Mouse (Mus musculus): ENCODE data around the gene Mrps18c.

Mrps18c gene

GRCm38 (mm10) chr5:100825975-100826374 is 27.5 kb downstream of the Mrps18c start:
- in situ Hi-C loops (cut with MboI, MseI), result loop anchor here (5.0 kb wide), 1 partner anchor 86 kb away; no protein-coding TSS in a partner anchor

- in situ Hi-C loops (cut with MboI, MseI), result loop anchor here (5.0 kb wide), 1 partner anchor 86 kb away; no protein-coding TSS in a partner anchor
Measured at GRCm38 (mm10) chr5:100826531-100826930, 28.1 kb downstream of the Mrps18c start.

DNA sequence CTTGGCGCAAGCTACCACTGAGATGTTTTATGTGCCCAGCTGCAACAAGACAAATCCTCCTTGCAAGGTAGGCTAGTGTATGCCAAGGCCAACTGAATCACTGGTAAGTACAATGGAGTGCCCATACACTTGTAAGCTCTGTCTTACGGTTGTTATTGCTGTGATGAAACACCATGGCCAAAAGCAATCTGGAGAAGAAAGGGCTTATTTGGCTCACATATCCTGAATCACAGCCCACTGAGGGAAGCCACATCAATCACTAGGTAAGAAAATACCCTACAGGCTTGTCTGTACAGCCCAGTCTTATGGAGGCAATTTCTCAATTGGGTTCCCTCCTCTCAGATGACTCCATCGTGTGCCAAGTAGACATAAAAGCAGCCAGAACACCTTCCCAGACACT is 30.3 kb downstream of the Mrps18c start:
- in situ Hi-C loops (cut with MboI, MseI), result loop anchor here (5.0 kb wide), 1 partner anchor 84 kb away; no protein-coding TSS in a partner anchor

- in situ Hi-C loops (cut with MboI, MseI), result no loop called here
Measured at GRCm38 (mm10) chr5:100832680-100833079, 34.3 kb downstream of the Mrps18c start.

- in situ Hi-C loops (cut with MboI, MseI), result no loop called here
Measured at GRCm38 (mm10) chr5:100833841-100834240, 35.4 kb downstream of the Mrps18c start.

DNA sequence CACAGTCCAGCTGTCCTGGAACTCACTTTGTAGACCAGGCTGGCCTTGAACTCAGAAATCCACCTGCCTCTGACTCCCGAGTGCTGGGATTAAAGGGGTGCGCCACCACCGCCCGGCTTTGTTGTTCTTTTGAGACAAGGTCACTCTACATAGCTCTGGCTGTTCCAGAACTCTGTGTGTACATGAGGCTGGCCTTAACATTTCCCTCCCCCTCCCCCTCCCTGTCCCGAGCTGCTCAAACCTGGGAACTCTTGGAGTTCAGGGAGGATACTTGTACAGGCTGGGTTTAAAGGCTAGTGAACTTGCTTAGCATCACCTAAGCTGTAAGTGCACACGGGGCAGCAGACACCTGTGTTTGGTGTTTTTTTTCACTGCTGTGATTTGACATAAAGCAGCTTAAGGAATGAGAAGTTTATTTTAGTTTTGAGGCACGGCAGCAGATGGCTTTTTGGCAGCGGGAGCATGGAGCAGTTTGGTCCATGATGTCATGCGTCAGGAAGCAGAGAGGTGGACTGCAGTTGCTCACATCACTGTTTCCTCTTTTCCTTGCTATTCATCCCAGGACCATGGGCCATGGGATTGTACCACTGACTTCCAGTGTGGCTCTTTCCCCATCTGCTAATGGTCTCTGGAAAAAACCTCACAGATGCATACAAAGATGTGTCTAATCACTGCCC is 37.6 kb downstream of the Mrps18c start:
- in situ Hi-C loops (cut with MboI, MseI), result no loop called here

DNA sequence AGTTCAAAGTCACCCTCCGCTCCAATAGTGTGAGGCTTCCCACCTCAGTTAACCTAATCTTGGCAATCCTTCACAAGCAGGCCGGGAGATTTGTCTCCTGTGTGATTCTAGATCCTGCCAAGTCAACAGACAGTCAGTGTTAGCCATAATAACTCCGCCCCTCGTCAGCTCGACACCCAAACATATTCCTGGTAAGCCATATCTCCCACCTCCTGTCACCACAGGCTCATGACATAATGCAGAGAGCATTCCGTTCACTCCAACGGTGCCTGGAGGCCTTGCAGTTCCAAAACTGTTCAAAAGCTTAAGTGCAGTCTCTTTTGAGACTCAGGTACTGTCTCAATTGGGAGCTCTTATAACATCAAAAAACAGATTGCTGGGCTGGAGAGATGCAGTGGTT is 39.5 kb downstream of the Mrps18c start:
- in situ Hi-C loops (cut with MboI, MseI), result no loop called here

- in situ Hi-C loops (cut with MboI, MseI), result no loop called here
Measured at GRCm38 (mm10) chr5:100844485-100844884, 46.1 kb downstream of the Mrps18c start.

GRCm38 (mm10) chr5:100845485-100845847 is 47.0 kb downstream of the Mrps18c start, which contains the start of gene Gpat3:
Gpat3 (plus strand) TSS chr5:100845713.
- in situ Hi-C loops (cut with MboI, MseI), result no loop called here

- in situ Hi-C loops (cut with MboI, MseI), result no loop called here
Measured at GRCm38 (mm10) chr5:100845848-100846598, 47.6 kb downstream of the Mrps18c start.

DNA sequence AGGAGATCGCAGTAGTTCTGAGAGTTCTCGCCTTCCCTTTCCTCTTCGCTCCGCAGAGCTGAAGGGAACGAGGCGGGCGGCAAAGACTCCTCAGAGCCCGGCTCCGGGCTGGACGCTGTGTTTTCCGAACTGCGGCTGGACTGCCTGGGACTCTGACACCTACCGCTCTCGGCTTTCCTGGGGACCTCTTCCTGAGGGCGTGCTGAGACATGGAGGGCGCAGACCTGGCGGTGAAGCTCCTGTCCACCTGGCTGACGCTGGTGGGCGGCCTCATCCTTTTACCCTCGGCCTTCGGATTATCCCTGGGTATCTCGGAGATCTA is 48.1 kb downstream of the Mrps18c start:
- in situ Hi-C loops (cut with MboI, MseI), result no loop called here

- in situ Hi-C loops (cut with MboI, MseI), result no loop called here
Measured at GRCm38 (mm10) chr5:100847143-100847542, 48.7 kb downstream of the Mrps18c start.

- in situ Hi-C loops (cut with MboI, MseI), result loop anchor here (10.0 kb wide), 1 partner anchor 51 kb away; no protein-coding TSS in a partner anchor
Measured at GRCm38 (mm10) chr5:100853963-100854362, 55.5 kb downstream of the Mrps18c start.

Data from T-helper 2 cell (primary cell).